Mouse (Mus musculus) hindbrain, embryonic 10.5 days (tissue): ENCODE data around the gene Phldb2. TPM values are rescaled to one million over a fixed set of nuclear protein-coding genes. Genes with fewer than 3 reads are reported as not detected.
A peak's percentile ranks its signal among the peaks of the same experiment; 100 is the strongest.

ENCODE experiments used
- DNase-seq: peaks from one replicate; pipeline ENCODE4 v3.0.0-alpha.2; 2017; ENCODE audit warnings: low spot score
- H3K27ac ChIP-seq: fragments of 300-500 bp; sonication (generic); 2 replicates; pipeline ENCODE4 v1.5.1; 2016; ENCODE audit warnings: mild to moderate bottlenecking, moderate library complexity
- H3K27me3 ChIP-seq: fragments of 300-500 bp; sonication (generic); 2 replicates; pipeline ENCODE4 v1.6.1; 2016; ENCODE audit warnings: mild to moderate bottlenecking; ENCODE audit not compliant: poor library complexity, insufficient read depth, severe bottlenecking
- H3K36me3 ChIP-seq: fragments of 300-500 bp; sonication (generic); 2 replicates; pipeline ENCODE4 v1.6.1; 2016; ENCODE audit warnings: mild to moderate bottlenecking, moderate library complexity
- H3K4me1 ChIP-seq: fragments of 300-500 bp; sonication (generic); replicated peaks from 2 replicates; pipeline ENCODE4 v1.6.1; 2016; ENCODE audit warnings: mild to moderate bottlenecking
- H3K4me3 ChIP-seq: fragments of 300-500 bp; sonication (generic); 2 replicates; pipeline ENCODE4 v1.5.1; 2016; ENCODE audit warnings: mild to moderate bottlenecking, moderate library complexity
- H3K9me3 ChIP-seq: fragments of 300-500 bp; sonication (generic); 2 replicates; pipeline ENCODE4 v1.6.1; 2016; ENCODE audit warnings: mild to moderate bottlenecking, moderate library complexity
- WGBS: fragments of 180-500 bp; shearing (Covaris S2); methylation state at CpG from one replicate; pipeline ENCODE4 v1.1.7; 2016; 5-methylcytosine and 5-hydroxymethylcytosine counted together
- polyA plus RNA-seq: library from polyadenylated mRNA; unstranded; fragments of >200 nt; fragmentation: Nextera tagmentation; extraction: Ambion mirVana; gene quantifications from 2 replicates; pipeline ENCODE4 v1.2.1, GENCODE M21; 2016

The Phldb2 gene
- polyA plus RNA-seq, 1 experiment from 2014 or later = 25.7 TPM

DNA sequence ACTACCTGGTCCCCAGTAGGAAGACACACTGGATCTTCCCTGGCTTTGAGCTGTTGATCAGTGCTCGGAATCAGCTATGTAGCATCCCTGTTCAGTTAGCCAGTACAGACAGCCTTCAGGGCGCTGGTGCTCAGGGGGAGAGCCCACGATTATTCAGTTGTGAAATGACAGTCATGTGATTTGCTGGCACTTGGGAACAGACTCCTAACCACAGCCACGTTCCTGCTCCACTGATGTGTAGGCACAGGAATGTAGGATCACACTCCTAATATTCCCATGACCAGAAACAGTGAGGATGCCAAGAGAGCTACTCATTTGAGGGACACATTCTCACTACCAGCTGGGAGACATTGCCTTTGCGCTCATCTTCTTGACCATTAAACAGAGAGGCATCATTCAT, 15.3 kb upstream of the Phldb2 start:
- no peak for DNase-seq
- no peaks in the 10 kb centered on the region for H3K27me3 ChIP-seq
- H3K9me3 ChIP-seq = no peaks in the 10 kb centered on the region
- no peaks in the 10 kb centered on the region for H3K4me1 ChIP-seq
- H3K36me3 ChIP-seq = 0 out of 2 replicates have a peak, but pooled peaks cover 2% of the 10 kb centered on the region
- WGBS = 78% methylated on average over 5 of the region's 5 CpGs
- H3K4me3 ChIP-seq = no peak overlapping the region
- no peak overlapping the region for H3K27ac ChIP-seq

DNA sequence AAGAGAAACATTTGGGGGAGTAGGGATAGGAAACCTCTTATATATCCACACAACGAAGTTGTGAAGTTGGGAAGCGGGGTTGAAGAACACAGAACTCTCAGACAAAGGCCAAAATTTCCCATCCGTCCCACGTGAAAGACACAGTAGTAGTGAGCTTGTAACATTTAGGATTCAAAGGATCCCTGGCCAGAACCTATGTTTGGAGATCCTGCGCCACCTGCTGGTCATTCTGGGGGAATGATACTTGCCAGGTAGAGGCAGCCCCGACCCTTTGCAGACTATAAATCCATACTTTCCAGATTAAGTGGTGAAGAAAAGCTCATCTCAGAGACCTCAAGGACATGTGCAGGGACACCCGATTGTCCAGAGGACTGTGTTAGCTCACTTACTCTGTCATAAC, 14.1 kb upstream of the Phldb2 start:
- peak; percentile 73 for DNase-seq
- no peaks in the 10 kb centered on the region for H3K9me3 ChIP-seq
- H3K36me3 ChIP-seq = 0 out of 2 replicates have a peak, but pooled peaks cover 2% of the 10 kb centered on the region
- 0 out of 2 replicates have a peak, but pooled peaks cover 4% of the 10 kb centered on the region for H3K4me1 ChIP-seq
- no peaks in the 10 kb centered on the region for H3K27me3 ChIP-seq
- H3K27ac ChIP-seq = no peak overlapping the region
- WGBS = 17% methylated on average over 7 of the region's 7 CpGs
- H3K4me3 ChIP-seq = no peak overlapping the region

DNA sequence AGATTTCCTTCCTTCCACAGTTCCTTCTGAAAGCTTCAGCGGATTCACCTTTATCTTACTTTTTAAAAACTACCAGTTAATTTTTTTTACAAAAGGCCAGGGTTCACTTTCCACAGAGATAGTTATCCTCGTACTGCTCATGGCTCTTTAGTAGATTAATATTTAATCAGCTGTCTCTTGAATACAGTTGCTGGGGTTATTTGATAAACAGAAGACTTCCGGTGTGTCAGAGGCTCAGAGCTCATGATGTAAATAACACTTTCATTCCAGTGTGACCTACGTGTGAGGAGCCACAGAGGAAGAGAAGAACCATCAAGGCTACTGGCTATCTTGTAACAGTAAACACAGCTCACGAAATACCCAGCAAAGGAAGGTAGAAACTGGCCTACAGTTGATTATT, 13.2 kb upstream of the Phldb2 start:
- Histone ChIP-seq H3K4me3 (no peak overlapping the region), H3K27ac (no peak overlapping the region), H3K27me3 (no peaks in the 10 kb centered on the region), H3K36me3 (0 out of 2 replicates have a peak, but pooled peaks cover 2% of the 10 kb centered on the region), H3K9me3 (no peaks in the 10 kb centered on the region), H3K4me1 (0 out of 2 replicates have a peak, but pooled peaks cover 4% of the 10 kb centered on the region)
- WGBS = 84% methylated on average over 5 of the region's 5 CpGs
- no peak for DNase-seq

DNA sequence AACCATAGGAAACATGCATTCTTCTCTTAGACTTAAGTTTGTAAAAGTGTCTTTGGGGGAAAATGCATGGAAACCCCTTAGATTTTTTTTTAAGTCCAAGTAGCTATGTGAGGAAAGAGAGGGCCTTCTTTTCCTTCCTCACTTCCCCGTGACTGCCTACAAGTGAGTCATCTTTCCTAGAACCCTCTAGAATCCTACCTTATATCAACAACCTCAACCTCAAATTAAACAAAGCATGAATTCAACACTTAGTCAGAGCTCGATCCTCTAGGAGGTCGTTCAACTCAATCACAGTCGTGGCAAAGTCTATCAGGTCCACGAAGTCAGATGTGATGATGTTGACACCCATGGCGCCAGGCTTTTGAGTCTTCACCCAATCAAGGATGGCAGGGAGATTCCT, 11.4 kb upstream of the Phldb2 start:
- no peak overlapping the region for H3K27ac ChIP-seq
- WGBS = 93% methylated on average over 6 of the region's 6 CpGs
- H3K27me3 ChIP-seq = no peaks in the 10 kb centered on the region
- DNase-seq = no peak
- H3K9me3 ChIP-seq = no peaks in the 10 kb centered on the region
- no peaks in the 10 kb centered on the region for H3K36me3 ChIP-seq
- no peak overlapping the region for H3K4me3 ChIP-seq
- 0 out of 2 replicates have a peak, but pooled peaks cover 4% of the 10 kb centered on the region for H3K4me1 ChIP-seq

DNA sequence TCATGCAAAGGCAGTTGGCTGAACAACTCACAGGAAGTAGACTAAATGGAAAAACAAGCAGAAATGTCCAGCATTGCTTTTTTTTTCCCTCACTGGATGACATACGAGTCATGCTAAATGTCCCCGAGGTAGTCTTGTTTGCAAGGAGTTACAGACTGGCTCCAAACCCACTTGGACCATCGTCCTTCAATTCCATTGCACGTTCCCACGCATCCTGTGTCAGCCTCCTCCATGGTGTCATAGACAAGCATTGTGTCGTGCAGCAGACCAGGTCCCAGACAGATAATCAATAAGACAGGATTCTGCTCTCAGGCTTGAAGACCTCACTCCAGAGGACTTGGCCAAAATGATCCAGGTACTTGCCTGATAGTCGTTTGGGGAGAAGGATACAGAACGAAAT, 10.4 kb upstream of the Phldb2 start:
- H3K9me3 ChIP-seq = no peaks in the 10 kb centered on the region
- 88% methylated on average over 8 of the region's 8 CpGs for WGBS
- no peak overlapping the region for H3K4me3 ChIP-seq

DNA sequence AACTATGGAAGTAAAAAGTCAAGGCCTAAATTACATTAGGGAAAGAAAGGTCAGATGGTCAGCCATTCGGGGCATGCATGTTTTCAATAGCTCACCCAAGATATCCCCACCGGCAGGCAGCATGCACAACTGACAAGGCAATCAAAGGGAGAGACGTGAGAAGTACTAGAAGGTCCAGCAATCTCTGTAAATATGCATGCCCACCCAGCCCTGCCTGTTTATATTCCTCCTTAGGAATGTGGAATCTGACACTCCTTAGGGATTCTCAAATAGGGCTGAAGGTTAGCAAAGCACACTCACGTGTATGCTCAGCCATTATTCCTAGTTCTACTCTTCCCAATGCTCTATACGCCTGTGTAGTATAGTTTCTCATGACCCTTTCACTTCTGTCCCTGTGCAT, 9.7 kb upstream of the Phldb2 start:
- WGBS = 45% methylated on average over 5 of the region's 5 CpGs
- no peak overlapping the region for H3K4me3 ChIP-seq
- H3K9me3 ChIP-seq = no peaks in the 10 kb centered on the region
- no peaks in the 10 kb centered on the region for H3K27me3 ChIP-seq
- no peaks in the 10 kb centered on the region for H3K36me3 ChIP-seq
- H3K27ac ChIP-seq = no peak overlapping the region
- DNase-seq = peak; percentile 27
- H3K4me1 ChIP-seq = 0 out of 2 replicates have a peak, but pooled peaks cover 4% of the 10 kb centered on the region

More for the DNA sequence above, 10.4 kb upstream of the Phldb2 start:
- H3K27ac ChIP-seq = no peak overlapping the region
- 0 out of 2 replicates have a peak, but pooled peaks cover 4% of the 10 kb centered on the region for H3K4me1 ChIP-seq
- no peak for DNase-seq
- H3K36me3 ChIP-seq = no peaks in the 10 kb centered on the region
- no peaks in the 10 kb centered on the region for H3K27me3 ChIP-seq

DNA sequence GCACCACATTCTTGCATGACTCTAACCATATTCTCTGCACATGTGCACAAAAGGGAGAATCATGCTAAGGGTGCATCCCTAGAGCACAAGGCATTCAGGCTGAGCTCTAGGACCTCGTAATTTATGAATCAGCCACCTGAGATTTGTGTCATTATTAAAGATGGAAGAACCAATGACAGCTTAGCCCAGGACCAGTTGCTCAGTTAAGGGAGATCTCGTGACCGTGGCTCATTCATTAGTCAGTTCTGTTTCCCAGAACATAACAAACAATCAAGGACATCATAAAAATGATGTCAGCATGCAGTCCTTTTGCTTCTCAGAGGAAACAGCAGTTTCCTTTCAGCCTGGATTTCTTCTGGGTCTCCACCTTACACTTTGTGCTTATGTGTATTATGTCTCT, 7.6 kb upstream of the Phldb2 start:
- DNase-seq = no peak
- WGBS = 80% methylated on average over 3 of the region's 3 CpGs
- H3K36me3 ChIP-seq = no peaks in the 10 kb centered on the region
- H3K27ac ChIP-seq = no peak overlapping the region
- H3K4me1 ChIP-seq = 0 out of 2 replicates have a peak, but pooled peaks cover 4% of the 10 kb centered on the region
- H3K27me3 ChIP-seq = no peaks in the 10 kb centered on the region
- no peak overlapping the region for H3K4me3 ChIP-seq
- no peaks in the 10 kb centered on the region for H3K9me3 ChIP-seq

DNA sequence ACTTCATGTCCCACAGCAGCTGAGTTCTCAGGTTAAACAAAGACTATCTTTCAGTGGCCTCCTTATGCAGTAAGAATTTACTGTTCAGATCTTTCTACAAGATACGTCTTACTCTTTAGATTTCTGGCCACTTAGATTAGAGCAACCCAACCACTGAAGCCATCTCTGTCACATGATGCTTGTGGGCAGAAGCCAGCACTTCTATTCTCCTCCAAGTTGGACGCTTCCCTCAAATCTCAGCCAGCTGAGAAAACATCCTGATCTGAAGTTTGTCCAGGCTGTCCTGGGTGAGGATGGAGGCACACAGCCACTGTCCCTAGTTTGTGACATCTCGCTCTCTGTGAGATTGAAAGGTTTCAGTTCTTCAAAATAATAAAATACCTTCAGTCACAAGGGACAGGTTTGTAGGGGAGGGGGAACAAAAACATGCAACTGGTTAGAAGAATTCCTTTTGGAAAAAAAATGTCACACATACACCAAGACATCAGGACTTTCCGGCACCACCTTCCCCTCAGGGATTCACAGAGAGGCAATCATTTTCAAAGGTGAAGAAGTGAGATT, 3.1 kb upstream of the Phldb2 start:
- no peak for DNase-seq
- H3K36me3 ChIP-seq = no peaks in the 10 kb centered on the region
- no peak overlapping the region for H3K4me3 ChIP-seq
- no peaks in the 10 kb centered on the region for H3K27me3 ChIP-seq
- no peak overlapping the region for H3K27ac ChIP-seq
- H3K9me3 ChIP-seq = no peaks in the 10 kb centered on the region
- WGBS = 71% methylated on average over 4 of the region's 4 CpGs
- H3K4me1 ChIP-seq = no peaks in the 10 kb centered on the region

DNA sequence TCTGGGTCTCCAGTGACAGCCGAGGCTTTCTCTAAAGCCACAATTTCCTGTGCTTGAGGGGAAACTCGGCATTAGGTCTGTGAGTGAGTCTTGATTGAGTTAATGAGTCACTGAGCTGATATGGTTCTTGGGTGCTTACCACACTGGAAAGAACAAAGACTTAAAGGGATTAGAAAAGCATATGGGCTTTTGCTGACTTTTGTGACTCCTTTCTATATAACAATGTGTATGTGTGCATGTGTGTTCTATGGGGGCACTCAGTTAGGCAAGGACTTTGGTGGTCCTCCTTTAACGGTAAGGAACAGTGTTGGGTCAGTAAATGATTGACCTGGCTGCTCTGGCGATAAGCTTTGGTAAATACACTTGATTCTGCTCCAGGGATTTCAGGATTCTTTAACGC, 897 bp downstream of the Phldb2 start:
- no peak for DNase-seq
- Histone ChIP-seq H3K4me1 (no peaks in the 10 kb centered on the region), H3K9me3 (no peaks in the 10 kb centered on the region), H3K36me3 (no peaks in the 10 kb centered on the region), H3K4me3 (no peak overlapping the region), H3K27me3 (no peaks in the 10 kb centered on the region), H3K27ac (no peak overlapping the region)
- WGBS = 67% methylated on average over 5 of the region's 5 CpGs

DNA sequence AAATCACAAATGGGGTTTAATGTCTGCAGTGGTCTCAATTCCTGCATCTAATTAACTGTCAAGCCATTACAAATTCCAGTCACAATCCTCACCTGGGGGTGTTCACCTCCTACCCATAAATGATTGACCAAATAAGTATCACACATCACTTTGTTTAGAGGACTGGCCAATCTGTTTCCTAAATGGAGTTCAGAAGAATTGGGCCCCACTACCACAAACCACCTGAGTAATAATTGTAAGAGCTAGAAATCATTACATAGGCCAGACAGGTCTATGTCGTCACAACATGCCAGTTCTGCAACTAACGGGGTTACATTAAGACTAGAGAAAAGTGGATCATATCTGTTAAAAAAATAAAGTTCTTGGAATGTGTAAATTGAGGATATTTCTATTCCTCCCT, 1.4 kb downstream of the Phldb2 start:
- H3K4me1 ChIP-seq = no peaks in the 10 kb centered on the region
- WGBS = 94% methylated on average over 2 of the region's 2 CpGs
- H3K9me3 ChIP-seq = no peaks in the 10 kb centered on the region
- H3K27me3 ChIP-seq = no peaks in the 10 kb centered on the region
- no peak for DNase-seq
- H3K4me3 ChIP-seq = no peak overlapping the region
- no peak overlapping the region for H3K27ac ChIP-seq
- H3K36me3 ChIP-seq = no peaks in the 10 kb centered on the region

DNA sequence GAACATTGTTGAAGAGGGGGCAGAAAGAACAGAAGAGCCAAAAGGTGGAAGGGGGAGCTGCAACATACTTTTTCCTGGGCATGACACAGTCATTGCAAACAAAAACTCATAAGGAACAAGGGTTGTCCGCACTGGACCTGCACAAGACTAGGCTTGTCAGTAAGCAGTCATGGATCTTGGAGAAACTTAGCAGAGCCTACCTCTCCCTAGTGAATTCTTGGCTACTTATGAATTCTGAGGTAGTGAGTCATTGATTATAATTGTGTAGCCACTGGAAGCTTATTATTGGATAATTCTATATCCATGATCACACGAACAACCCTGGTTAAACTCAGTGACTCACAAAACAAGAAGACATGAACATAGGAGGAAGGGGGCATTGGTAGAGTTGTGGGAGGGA, 7.1 kb downstream of the Phldb2 start:
- no peak for DNase-seq
- H3K9me3 ChIP-seq = no peaks in the 10 kb centered on the region
- no peaks in the 10 kb centered on the region for H3K27me3 ChIP-seq
- H3K4me3 ChIP-seq = no peak overlapping the region
- WGBS = 93% methylated on average over 2 of the region's 2 CpGs
- 0 out of 2 replicates have a peak, but pooled peaks cover 3% of the 10 kb centered on the region for H3K4me1 ChIP-seq
- no peaks in the 10 kb centered on the region for H3K36me3 ChIP-seq
- no peak overlapping the region for H3K27ac ChIP-seq

DNA sequence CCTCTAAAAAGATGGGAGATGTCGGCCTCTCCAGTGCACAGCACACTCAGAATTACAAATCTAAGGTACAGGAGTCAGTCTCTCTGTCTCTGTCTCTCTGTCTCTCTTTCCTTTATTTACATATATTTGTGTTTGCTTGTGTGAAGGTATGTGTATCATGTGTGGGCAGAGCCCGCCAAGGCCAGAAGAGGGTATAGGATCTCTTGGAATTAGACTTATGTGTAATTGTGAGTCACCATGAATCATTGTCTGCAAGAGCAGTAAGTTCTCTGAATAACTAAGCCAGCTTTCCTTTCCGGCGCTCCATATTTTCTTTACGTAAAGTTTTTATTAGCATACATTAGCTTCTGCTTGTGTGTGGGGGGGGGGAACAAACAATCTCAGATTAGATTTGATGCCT, 7.7 kb downstream of the Phldb2 start:
- Histone ChIP-seq H3K4me3 (no peak overlapping the region), H3K36me3 (no peaks in the 10 kb centered on the region), H3K9me3 (no peaks in the 10 kb centered on the region), H3K27ac (no peak overlapping the region), H3K4me1 (0 out of 2 replicates have a peak, but pooled peaks cover 3% of the 10 kb centered on the region), H3K27me3 (no peaks in the 10 kb centered on the region)
- DNase-seq = no peak
- WGBS = 91% methylated on average over 5 of the region's 5 CpGs

DNA sequence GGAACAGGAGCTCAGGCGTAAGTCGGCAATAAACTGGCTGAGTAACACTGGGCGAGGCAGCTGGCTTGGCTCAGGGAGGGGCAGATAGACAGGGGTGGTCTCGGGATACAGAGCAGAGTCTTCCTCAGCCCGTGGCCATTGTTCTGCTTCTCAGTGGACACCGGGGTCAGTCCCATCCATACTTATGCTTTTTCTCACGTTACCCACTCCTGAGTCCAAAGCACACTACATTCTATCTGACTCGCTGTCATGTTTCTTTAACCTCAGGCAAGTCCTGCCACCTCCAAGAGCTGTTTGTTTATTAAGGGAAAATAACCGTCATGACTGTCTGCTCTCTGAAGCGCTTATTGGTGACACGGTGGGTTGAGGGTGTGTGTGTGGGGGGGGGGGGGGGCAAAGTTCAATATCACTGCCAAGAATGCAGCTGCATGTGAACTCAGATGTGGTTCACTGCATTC, 8.2 kb downstream of the Phldb2 start:
- DNase-seq = no peak
- no peak overlapping the region for H3K27ac ChIP-seq
- H3K27me3 ChIP-seq = no peaks in the 10 kb centered on the region
- H3K4me3 ChIP-seq = no peak overlapping the region
- H3K9me3 ChIP-seq = no peaks in the 10 kb centered on the region
- H3K4me1 ChIP-seq = 0 out of 2 replicates have a peak, but pooled peaks cover 3% of the 10 kb centered on the region
- H3K36me3 ChIP-seq = no peaks in the 10 kb centered on the region
- WGBS = 67% methylated on average over 11 of the region's 11 CpGs
